Mouse (Mus musculus) c-Kit-positive CD71-positive TER-119-positive erythroid progenitor cells, embryonic 14.5 days (primary cell): ENCODE results near the gene Pxk.
"Not testable (repeated sequence)": the region's sequence is repeated elsewhere in the genome, so short reads cannot be mapped to it uniquely, and the experiment has no call there.

Experiments used
- DNase-seq: peaks from one replicate; pipeline ENCODE4 v3.0.0-alpha.2; 2013; ENCODE audit warnings: low spot score

The Pxk gene

GRCm38 (mm10) chr14:8146611-8147223 lies 48.7 kb downstream of the Pxk start:
- DNase-seq: no peak

GRCm38 (mm10) chr14:8148842-8149241 lies 50.8 kb downstream of the Pxk start:
- DNase-seq: no peak

- DNase-seq: no peak
Observed at GRCm38 (mm10) chr14:8151757-8152156, 53.7 kb downstream of the Pxk start.

- no peak for DNase-seq
Observed at GRCm38 (mm10) chr14:8154072-8154471, 56.1 kb downstream of the Pxk start.

GRCm38 (mm10) chr14:8156947-8157346 lies 58.9 kb downstream of the Pxk start:
- no peak for DNase-seq

GRCm38 (mm10) chr14:8158721-8159120 lies 60.7 kb downstream of the Pxk start:
- DNase-seq: no peak

GRCm38 (mm10) chr14:8159141-8159540 lies 61.1 kb downstream of the Pxk start:
- no peak for DNase-seq

GRCm38 (mm10) chr14:8161777-8162176 lies 63.8 kb downstream of the Pxk start:
- DNase-seq: no peak

GRCm38 (mm10) chr14:8164463-8164862 lies 66.5 kb downstream of the Pxk start:
- no peak for DNase-seq

- DNase-seq: peak; percentile 99
Observed at GRCm38 (mm10) chr14:8172507-8173410, 74.7 kb downstream of the Pxk start, which contains the start of gene Pdhb. Pdhb (minus strand) TSS chr14:8173025.

GRCm38 (mm10) chr14:8173542-8174250 lies 75.7 kb downstream of the Pxk start:
- DNase-seq: not testable (repeated sequence)

GRCm38 (mm10) chr14:8174634-8175033 lies 76.6 kb downstream of the Pxk start:
- DNase-seq: no peak

GRCm38 (mm10) chr14:8176251-8176650 lies 78.2 kb downstream of the Pxk start:
- DNase-seq: no peak

- no peak for DNase-seq
Observed at GRCm38 (mm10) chr14:8180371-8181035, 82.5 kb downstream of the Pxk start.

GRCm38 (mm10) chr14:8183330-8183729 lies 85.3 kb downstream of the Pxk start:
- DNase-seq: no peak

GRCm38 (mm10) chr14:8186278-8187045 lies 88.5 kb downstream of the Pxk start:
- DNase-seq: no peak

- DNase-seq: no peak
Observed at GRCm38 (mm10) chr14:8190556-8190955, 92.5 kb downstream of the Pxk start.

GRCm38 (mm10) chr14:8191331-8191965 lies 93.4 kb downstream of the Pxk start:
- no peak for DNase-seq

- no peak for DNase-seq
Observed at GRCm38 (mm10) chr14:8192727-8193126, 94.7 kb downstream of the Pxk start.

GRCm38 (mm10) chr14:8200769-8201168 lies 102.8 kb downstream of the Pxk start:
- DNase-seq: no peak

GRCm38 (mm10) chr14:8201715-8202114 lies 103.7 kb downstream of the Pxk start:
- no peak for DNase-seq
